Mouse (Mus musculus): Measurements from ENCODE around the gene Gm10799.

DNA sequence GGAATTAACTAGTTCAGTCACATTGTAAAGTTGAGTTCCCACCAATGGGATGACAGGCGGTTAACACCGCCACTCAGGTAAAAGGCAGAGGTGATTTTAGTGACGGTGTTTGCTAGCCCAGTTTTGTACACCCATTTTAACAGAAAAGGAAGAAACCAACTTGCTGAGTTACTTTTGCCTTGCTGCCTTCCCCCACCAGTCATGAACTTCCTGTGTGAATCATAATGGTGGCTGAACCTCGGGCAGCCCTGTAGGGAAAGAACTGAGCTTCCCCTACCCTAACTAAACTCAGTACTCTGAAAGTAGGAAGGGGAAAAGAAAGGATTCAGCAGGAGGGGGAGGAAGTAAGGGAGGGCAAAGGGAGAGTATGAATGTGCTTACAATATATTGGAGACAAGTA, 41.7 kb upstream of the Gm10799 start:
- TF ChIP-seq CTCF (IDR thresholded peaks at IDR 0.05; ENCODE audit: low read depth) (no peak), EP300 (IDR thresholded peaks at IDR 0.05; ENCODE audit: low read depth) (no peak)
